Comparison of ENCODE assay signal across 20 mouse cellular contexts in the genomic region with DNA sequence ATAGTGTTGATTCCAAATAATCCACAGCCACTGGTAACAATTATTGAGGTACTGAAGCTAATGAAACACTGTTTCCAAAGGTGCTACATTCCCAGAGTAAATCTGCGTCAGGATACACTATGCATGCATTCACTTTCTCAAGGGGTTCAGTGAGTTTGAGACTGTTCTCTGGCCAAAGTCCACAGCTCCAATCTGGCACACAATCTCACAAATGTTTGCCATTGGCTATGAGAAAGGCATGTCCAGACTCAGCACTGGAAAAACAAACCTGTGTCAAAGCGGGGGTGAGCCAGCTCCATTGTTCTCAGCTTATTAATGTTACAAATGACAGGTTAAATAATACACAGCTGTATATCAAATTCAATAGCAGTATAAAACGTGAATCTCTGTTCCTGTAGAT. TPM values are rescaled to one million over a fixed set of nuclear protein-coding genes. Genes with fewer than 3 reads are reported as not detected.
DNase-seq lines count a peak whose midpoint lies in the region; ATAC-seq and TF ChIP-seq lines count a peak whose summit lies in the region.
"Had no signal": no experiment of that assay in that cellular context is flagged by ENCODE, and none has a peak within 500 bp of the region (broad histone marks: within the 10 kb centered on the region; RNA-seq: fewer than 3 reads in every experiment).

No protein-coding gene starts in this region.

- H3K4me3 ChIP-seq in kidney, postnatal 0 days (replicated peaks; ENCODE audit: low read depth, low read length) = no peak overlapping the region
- no peak overlapping the region for H3K4me3 ChIP-seq in stomach, postnatal 0 days (ENCODE audit: low read depth, low read length)
- H3K4me3 ChIP-seq: megakaryocyte, embryonic 14.5 days; neural tube, embryonic 12.5 days had no signal

- no peak for TF ChIP-seq EP300 in stomach, postnatal 0 days (optimal IDR thresholded peaks at IDR 0.05)

- H3K4me1 ChIP-seq in kidney, postnatal 0 days (replicated peaks; ENCODE audit: insufficient read depth, low read length) = no peaks in the 10 kb centered on the region
- no peaks in the 10 kb centered on the region for H3K4me1 ChIP-seq in stomach, postnatal 0 days (replicated peaks; ENCODE audit: control insufficient read depth, insufficient read depth)
- H3K4me1 ChIP-seq: neural tube, embryonic 12.5 days had no signal

- H3K9ac ChIP-seq in kidney, postnatal 0 days (ENCODE audit: low read depth, low read length) = no peak overlapping the region
- no peak overlapping the region for H3K9ac ChIP-seq in stomach, postnatal 0 days (ENCODE audit: low read length)
- H3K9ac ChIP-seq: liver, embryonic 14.5 days; neural tube, embryonic 12.5 days had no signal

- H3K9me3 ChIP-seq in kidney, postnatal 0 days (replicated peaks; ENCODE audit: low read length) = no peaks in the 10 kb centered on the region
- H3K9me3 ChIP-seq in stomach, postnatal 0 days (ENCODE audit: control insufficient read depth, low read length) = no peaks in the 10 kb centered on the region
- H3K9me3 ChIP-seq: neural tube, embryonic 12.5 days had no signal

- H3K36me3 ChIP-seq in kidney, postnatal 0 days (ENCODE audit: insufficient read depth, low read length) = no peaks in the 10 kb centered on the region
- no peaks in the 10 kb centered on the region for H3K36me3 ChIP-seq in stomach, postnatal 0 days (ENCODE audit: control insufficient read depth, insufficient read depth, low read length)
- H3K36me3 ChIP-seq: neural tube, embryonic 12.5 days had no signal

- DNase-seq in heart, adult 11 months = peak; percentile 64
- DNase-seq in heart, postnatal 25 days (ENCODE audit: low spot score) = no peak
- DNase-seq in urinary bladder, adult 18-20 months (ENCODE audit: low spot score in 2 of 2) = peak; percentile 15 to 58
- DNase-seq in urinary bladder, postnatal 4 days (ENCODE audit: low spot score in 2 of 2) = no peak
- peak; percentile 33 for DNase-seq in kidney, postnatal 0 days (ENCODE audit: low spot score)
- peak; percentile 74 for DNase-seq in stomach, postnatal 0 days (ENCODE audit: low spot score)
- DNase-seq in frontal cortex, postnatal 25 days (ENCODE audit: low spot score in 2 of 2) = no peak
- DNase-seq: gastrocnemius, postnatal 14 days; heart, postnatal 36 days had no signal

- H3K27ac ChIP-seq in kidney, postnatal 0 days = no peak overlapping the region
- H3K27ac ChIP-seq in stomach, postnatal 0 days (replicated peaks) = no peak overlapping the region
- H3K27ac ChIP-seq: liver, embryonic 14.5 days; neural tube, embryonic 12.5 days had no signal

- no peak overlapping the region for H3K4me2 ChIP-seq in kidney, postnatal 0 days (ENCODE audit: low read length)
- no peak overlapping the region for H3K4me2 ChIP-seq in stomach, postnatal 0 days (replicated peaks; ENCODE audit: low read depth)
- H3K4me2 ChIP-seq: heart, embryonic 11.5 days; neural tube, embryonic 12.5 days had no signal

- TF ChIP-seq CTCF in kidney, postnatal 0 days (IDR thresholded peaks at IDR 0.05; ENCODE audit: low read depth) = no peak
- no peak for TF ChIP-seq CTCF in stomach, postnatal 0 days (IDR thresholded peaks at IDR 0.05; ENCODE audit: low read depth)

- intact Hi-C loops in heart, postnatal 25 days (cut with DNase I) = no loop called here

- no peaks in the 10 kb centered on the region for H3K27me3 ChIP-seq in kidney, postnatal 0 days (ENCODE audit: insufficient read depth, low read length)
- no peaks in the 10 kb centered on the region for H3K27me3 ChIP-seq in stomach, postnatal 0 days (ENCODE audit: control insufficient read depth, insufficient read depth, low read length)
- H3K27me3 ChIP-seq: megakaryocyte, embryonic 14.5 days; neural tube, embryonic 12.5 days had no signal

- WGBS in kidney, postnatal 0 days = 24% methylated on average over 3 of the region's 3 CpGs
- WGBS in stomach, postnatal 0 days = 32% methylated on average over 3 of the region's 3 CpGs

- ATAC-seq in kidney, postnatal 0 days (replicated peaks; ENCODE audit: low FRiP score, low read depth) = peak; percentile 80
- ATAC-seq in stomach, postnatal 0 days (ENCODE audit: low FRiP score, low TSS enrichment) = peak; percentile 93
- ATAC-seq in monocyte, adult 5-6 weeks (replicated peaks; ENCODE audit: insufficient number of reproducible peaks, low FRiP score, low TSS enrichment, poor library complexity, severe bottlenecking) = no peak
- ATAC-seq: midbrain, embryonic 16.5 days had no signal

RNA-seq across cellular contexts. Expression of gene Taar4, which starts 1.2 kb away (rescaled TPM):
- total RNA-seq in heart, postnatal 25 days (2021) = not detected
- not detected in 2 replicates for polyA plus RNA-seq in kidney, postnatal 0 days (2015; fragmentation: Nextera tagmentation; extraction: Ambion mirVana)
- polyA plus RNA-seq in stomach, postnatal 0 days (2015; fragmentation: Nextera tagmentation; extraction: Ambion mirVana) = 0.10 TPM in 1 of 2 replicates, not detected in the other
- not detected in 3 replicates for total RNA-seq in monocyte, adult 5-6 weeks (2017)
- total RNA-seq: adrenal gland, postnatal 4 days; gastrocnemius, postnatal 14 days; heart, postnatal 36 days; layer of hippocampus, postnatal 25 days; left cerebral cortex, postnatal 36 days had no signal
- polyA plus RNA-seq: embryonic facial prominence, embryonic 11.5 days; heart, embryonic 11.5 days; intestine, embryonic 14.5 days; liver, embryonic 14.5 days; midbrain, embryonic 16.5 days; neural tube, embryonic 12.5 days had no signal

RNA-seq across cellular contexts. Expression of gene Taar3, which starts 9.7 kb away (rescaled TPM):
- not detected for total RNA-seq in heart, postnatal 25 days (2021)
- polyA plus RNA-seq in kidney, postnatal 0 days (2015; fragmentation: Nextera tagmentation; extraction: Ambion mirVana) = not detected in 2 replicates
- not detected in 2 replicates for polyA plus RNA-seq in stomach, postnatal 0 days (2015; fragmentation: Nextera tagmentation; extraction: Ambion mirVana)
- total RNA-seq in monocyte, adult 5-6 weeks (2017) = not detected in 3 replicates
- total RNA-seq: adrenal gland, postnatal 4 days; gastrocnemius, postnatal 14 days; heart, postnatal 36 days; layer of hippocampus, postnatal 25 days; left cerebral cortex, postnatal 36 days had no signal
- polyA plus RNA-seq: embryonic facial prominence, embryonic 11.5 days; heart, embryonic 11.5 days; intestine, embryonic 14.5 days; liver, embryonic 14.5 days; midbrain, embryonic 16.5 days; neural tube, embryonic 12.5 days had no signal

RNA-seq across cellular contexts. Expression of gene Taar5, which starts 11.4 kb away (rescaled TPM):
- total RNA-seq in heart, postnatal 25 days (2021) = not detected
- polyA plus RNA-seq in kidney, postnatal 0 days (2015; fragmentation: Nextera tagmentation; extraction: Ambion mirVana) = 0.23 and 0.30 TPM in 2 replicates
- not detected in 2 replicates for polyA plus RNA-seq in stomach, postnatal 0 days (2015; fragmentation: Nextera tagmentation; extraction: Ambion mirVana)
- total RNA-seq in monocyte, adult 5-6 weeks (2017) = not detected in 3 replicates
- total RNA-seq: adrenal gland, postnatal 4 days; gastrocnemius, postnatal 14 days; heart, postnatal 36 days; layer of hippocampus, postnatal 25 days; left cerebral cortex, postnatal 36 days had no signal
- polyA plus RNA-seq: embryonic facial prominence, embryonic 11.5 days; heart, embryonic 11.5 days; intestine, embryonic 14.5 days; liver, embryonic 14.5 days; midbrain, embryonic 16.5 days; neural tube, embryonic 12.5 days had no signal

RNA-seq across cellular contexts. Expression of gene Taar2, which starts 20.7 kb away (rescaled TPM):
- not detected for total RNA-seq in heart, postnatal 25 days (2021)
- 0.31 and 0.41 TPM in 2 replicates for polyA plus RNA-seq in kidney, postnatal 0 days (2015; fragmentation: Nextera tagmentation; extraction: Ambion mirVana)
- polyA plus RNA-seq in stomach, postnatal 0 days (2015; fragmentation: Nextera tagmentation; extraction: Ambion mirVana) = not detected in 2 replicates
- total RNA-seq in monocyte, adult 5-6 weeks (2017) = not detected in 3 replicates
- total RNA-seq: adrenal gland, postnatal 4 days; gastrocnemius, postnatal 14 days; heart, postnatal 36 days; layer of hippocampus, postnatal 25 days; left cerebral cortex, postnatal 36 days had no signal
- polyA plus RNA-seq: embryonic facial prominence, embryonic 11.5 days; heart, embryonic 11.5 days; liver, embryonic 14.5 days; midbrain, embryonic 16.5 days; neural tube, embryonic 12.5 days had no signal

RNA-seq across cellular contexts. Expression of gene Taar6, which starts 26.4 kb away (rescaled TPM):
- not detected for total RNA-seq in heart, postnatal 25 days (2021)
- polyA plus RNA-seq in kidney, postnatal 0 days (2015; fragmentation: Nextera tagmentation; extraction: Ambion mirVana) = not detected in 2 replicates
- polyA plus RNA-seq in stomach, postnatal 0 days (2015; fragmentation: Nextera tagmentation; extraction: Ambion mirVana) = not detected in 2 replicates
- not detected in 3 replicates for total RNA-seq in monocyte, adult 5-6 weeks (2017)
- total RNA-seq: adrenal gland, postnatal 4 days; gastrocnemius, postnatal 14 days; heart, postnatal 36 days; layer of hippocampus, postnatal 25 days; left cerebral cortex, postnatal 36 days had no signal
- polyA plus RNA-seq: embryonic facial prominence, embryonic 11.5 days; heart, embryonic 11.5 days; intestine, embryonic 14.5 days; liver, embryonic 14.5 days; midbrain, embryonic 16.5 days; neural tube, embryonic 12.5 days had no signal

Comparison
In these comparisons a context has a peak if more than half of its experiments do, and no peak if none do; other contexts are left out.
1. DNase-seq: peak in heart, adult 11 months (single experiment), urinary bladder, adult 18-20 months (2 of 2), kidney, postnatal 0 days (single experiment) and stomach, postnatal 0 days (single experiment); none in heart, postnatal 25 days (single experiment), urinary bladder, postnatal 4 days (0 of 2) and frontal cortex, postnatal 25 days (0 of 2).